Mouse (Mus musculus): ENCODE measurements around the gene Clpb. TPM values are rescaled to one million over a fixed set of nuclear protein-coding genes. Genes with fewer than 3 reads are reported as not detected.

Gene Clpb
- total RNA-seq, 2 experiments from 2014 or later, result 0.38 to 10.5 TPM

DNA sequence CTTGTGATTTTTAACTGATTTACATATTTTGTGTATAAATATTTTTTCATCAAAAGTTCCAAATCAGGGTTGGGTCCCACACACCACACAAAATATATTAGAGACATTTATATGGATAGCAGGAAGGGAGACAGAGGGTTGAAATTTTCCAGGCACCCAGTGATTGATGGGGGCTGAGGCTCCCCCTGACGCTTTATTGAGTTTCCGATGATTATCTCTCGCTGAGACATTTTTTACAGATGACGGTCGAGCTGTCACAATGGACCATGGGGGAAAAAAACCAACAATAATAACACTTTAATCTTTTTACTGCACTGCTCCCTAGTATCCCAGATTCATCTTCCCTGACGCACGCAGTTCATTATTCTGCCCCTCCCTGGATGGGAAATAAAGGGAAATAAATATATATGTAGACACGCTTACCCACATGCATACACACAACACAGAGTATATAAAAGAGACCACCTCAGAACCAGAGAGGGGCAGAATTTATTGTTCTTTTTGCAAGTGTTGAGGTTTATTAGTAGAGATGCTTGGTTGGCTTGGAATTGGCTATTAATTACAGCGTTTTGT is 50.5 kb downstream of the Clpb start:
- ATAC-seq (replicated peaks; ENCODE audit: low FRiP score, poor library complexity, severe bottlenecking), result no peak

DNA sequence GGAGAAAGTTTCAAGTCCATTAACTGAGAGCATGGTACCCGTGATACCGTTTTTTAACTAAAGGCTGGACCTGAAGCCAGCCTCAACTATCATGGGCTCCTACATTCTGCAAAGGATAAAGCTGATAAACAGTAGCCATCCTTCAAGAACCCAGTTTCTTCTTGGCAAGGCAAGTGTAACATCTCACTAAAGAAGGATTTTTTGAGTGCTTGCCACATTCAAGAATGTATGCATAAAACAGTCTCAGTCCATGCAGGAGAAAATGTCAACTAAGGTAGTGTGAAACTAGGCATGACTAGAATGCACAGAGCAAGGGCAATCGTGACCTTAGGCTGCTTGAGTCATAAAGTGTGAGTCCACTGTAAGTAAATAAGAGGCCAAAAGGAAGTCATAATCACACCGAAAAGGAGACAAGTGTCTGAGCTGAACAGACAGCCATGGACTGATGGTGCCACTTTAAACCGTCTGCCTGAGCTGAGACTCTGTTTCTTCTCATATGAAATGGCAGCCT is 51.7 kb downstream of the Clpb start:
- ATAC-seq (replicated peaks; ENCODE audit: low FRiP score, poor library complexity, severe bottlenecking), result no peak

GRCm38 (mm10) chr7:101720356-101720755 is 56.9 kb downstream of the Clpb start:
- no peak for ATAC-seq (replicated peaks; ENCODE audit: low FRiP score, poor library complexity, severe bottlenecking)

- no peak for ATAC-seq (replicated peaks; ENCODE audit: low FRiP score, poor library complexity, severe bottlenecking)
Observed at GRCm38 (mm10) chr7:101725081-101725480, 61.6 kb downstream of the Clpb start.

- no peak for ATAC-seq (replicated peaks; ENCODE audit: low FRiP score, poor library complexity, severe bottlenecking)
Observed at GRCm38 (mm10) chr7:101726980-101727379, 63.5 kb downstream of the Clpb start.

- no peak for ATAC-seq (replicated peaks; ENCODE audit: low FRiP score, poor library complexity, severe bottlenecking)
Observed at GRCm38 (mm10) chr7:101732096-101732495, 68.7 kb downstream of the Clpb start.

GRCm38 (mm10) chr7:101733042-101733441 is 69.6 kb downstream of the Clpb start:
- ATAC-seq (replicated peaks; ENCODE audit: low FRiP score, poor library complexity, severe bottlenecking), result no peak

DNA sequence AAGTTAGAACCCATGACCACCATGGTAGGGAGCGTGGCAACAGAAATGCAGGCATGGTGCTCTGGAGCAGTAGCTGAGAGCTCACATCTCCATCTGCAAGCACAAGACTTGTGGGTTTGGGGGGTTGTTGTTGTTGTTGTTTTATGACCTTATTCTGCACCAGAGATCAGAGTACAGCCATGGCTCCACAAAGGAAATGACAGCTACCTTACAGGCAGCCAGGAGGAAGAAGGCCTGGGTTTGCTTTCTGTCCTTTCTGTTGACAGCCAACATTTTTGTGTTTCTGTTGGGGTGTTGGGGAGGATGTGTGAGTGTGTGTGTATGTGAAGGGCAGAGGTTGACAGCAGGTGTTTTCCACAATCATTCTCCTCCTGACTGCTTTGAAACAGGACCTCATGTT is 71.9 kb downstream of the Clpb start:
- no peak for ATAC-seq (replicated peaks; ENCODE audit: low FRiP score, poor library complexity, severe bottlenecking)

DNA sequence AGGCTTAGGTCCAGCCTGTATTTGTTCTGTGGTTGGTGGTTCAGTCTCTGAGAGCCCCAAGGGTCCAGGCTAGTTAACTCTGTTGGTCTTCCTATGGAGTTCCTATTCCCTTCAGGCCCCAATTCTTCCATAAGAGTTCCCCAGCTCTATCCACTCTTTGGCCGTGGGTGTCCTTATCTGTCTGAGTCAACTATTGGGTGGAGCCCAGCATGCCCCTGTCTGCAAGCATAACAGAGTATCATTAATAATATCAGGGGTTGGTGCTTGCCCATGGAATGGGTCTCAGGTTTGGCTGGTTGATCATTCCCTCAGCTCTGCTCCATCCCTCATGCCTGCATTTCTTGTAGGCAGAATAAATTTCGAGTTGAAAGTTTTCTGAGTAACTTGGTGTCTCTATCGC is 74.3 kb downstream of the Clpb start:
- ATAC-seq (replicated peaks; ENCODE audit: low FRiP score, poor library complexity, severe bottlenecking), result no peak

DNA sequence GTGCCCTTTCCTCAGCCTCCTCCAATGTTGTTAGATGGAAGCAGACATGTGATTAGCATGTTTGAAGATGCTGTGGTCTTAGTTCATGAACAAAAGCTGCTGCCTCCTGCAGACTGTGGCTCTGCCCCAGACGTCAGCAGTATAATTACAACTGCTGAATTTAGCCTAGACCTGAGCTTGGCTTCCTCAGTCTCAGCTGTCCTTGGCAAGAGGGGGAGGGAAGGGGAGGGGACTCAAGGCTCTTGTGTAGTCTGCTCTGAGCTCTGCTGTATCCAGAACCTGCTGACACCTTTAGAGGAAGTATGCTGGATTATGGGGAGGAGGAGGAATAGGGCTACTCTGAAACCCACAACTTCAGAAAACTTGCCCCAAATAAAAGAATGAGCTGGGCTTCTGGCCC is 76.2 kb downstream of the Clpb start:
- ATAC-seq (replicated peaks; ENCODE audit: low FRiP score, poor library complexity, severe bottlenecking), result no peak

GRCm38 (mm10) chr7:101743487-101743886 is 80.1 kb downstream of the Clpb start:
- no peak for ATAC-seq (replicated peaks; ENCODE audit: low FRiP score, poor library complexity, severe bottlenecking)

DNA sequence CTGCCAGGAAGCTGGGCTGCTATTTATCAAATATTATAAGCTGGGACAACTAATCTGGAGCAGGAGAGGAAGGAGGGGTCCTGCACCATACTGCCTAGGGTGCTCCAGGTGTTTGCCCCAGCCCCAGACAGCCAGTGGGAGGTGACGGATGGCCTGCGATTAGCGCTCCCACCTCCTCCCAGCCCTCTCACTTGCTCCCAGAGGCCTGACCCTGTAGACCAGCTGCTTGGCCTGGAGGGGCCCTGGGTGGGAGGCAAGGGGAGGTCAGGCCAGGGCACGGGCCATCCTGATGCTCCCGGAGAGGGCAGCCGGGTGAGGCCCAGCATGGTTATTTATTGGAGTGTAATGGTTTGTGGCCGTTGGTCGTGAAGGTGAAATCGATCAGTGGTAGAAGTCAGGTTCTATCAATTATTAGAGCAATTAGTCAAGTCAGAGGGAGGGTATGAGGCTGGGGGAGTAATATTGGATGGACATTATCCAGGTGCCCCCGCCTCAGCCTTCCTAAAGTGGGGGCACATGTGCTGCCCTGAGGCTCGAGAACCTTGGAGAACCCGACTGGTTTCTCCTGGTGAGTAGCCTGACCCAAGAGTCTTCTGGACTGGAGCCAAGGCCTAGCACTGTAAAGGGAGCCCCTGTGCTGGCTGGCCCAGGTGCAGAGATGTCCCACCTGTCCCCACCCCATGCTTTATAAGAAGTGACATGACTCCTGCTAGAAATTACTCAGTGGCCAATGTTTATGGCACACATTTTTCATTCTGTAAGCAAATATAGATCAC is 83.3 kb downstream of the Clpb start:
- no peak for ATAC-seq (replicated peaks; ENCODE audit: low FRiP score, poor library complexity, severe bottlenecking)

DNA sequence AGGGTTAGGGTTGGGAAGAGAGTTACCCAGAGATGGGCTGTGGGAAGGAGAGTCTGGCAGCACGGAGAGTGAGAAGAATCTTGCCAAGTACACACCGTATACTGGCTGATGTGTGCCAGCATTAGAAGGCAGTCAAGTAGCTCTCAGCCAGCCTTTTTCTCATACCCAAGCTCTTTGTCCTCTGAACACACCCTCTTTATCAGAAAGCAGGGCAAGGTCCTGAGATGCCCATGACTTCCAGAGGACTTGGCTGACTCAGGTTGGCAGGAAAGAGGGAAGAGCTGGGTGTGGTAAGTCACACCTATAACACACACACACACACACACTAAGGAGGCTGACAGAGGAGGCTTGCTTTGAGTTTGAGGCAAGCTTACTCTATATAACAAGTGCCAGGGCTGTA is 86.8 kb downstream of the Clpb start:
- ATAC-seq (replicated peaks; ENCODE audit: low FRiP score, poor library complexity, severe bottlenecking), result no peak

- ATAC-seq (replicated peaks; ENCODE audit: low FRiP score, poor library complexity, severe bottlenecking), result no peak
Observed at GRCm38 (mm10) chr7:101752346-101752745, 88.9 kb downstream of the Clpb start.

GRCm38 (mm10) chr7:101753492-101753891 is 90.1 kb downstream of the Clpb start:
- no peak for ATAC-seq (replicated peaks; ENCODE audit: low FRiP score, poor library complexity, severe bottlenecking)

DNA sequence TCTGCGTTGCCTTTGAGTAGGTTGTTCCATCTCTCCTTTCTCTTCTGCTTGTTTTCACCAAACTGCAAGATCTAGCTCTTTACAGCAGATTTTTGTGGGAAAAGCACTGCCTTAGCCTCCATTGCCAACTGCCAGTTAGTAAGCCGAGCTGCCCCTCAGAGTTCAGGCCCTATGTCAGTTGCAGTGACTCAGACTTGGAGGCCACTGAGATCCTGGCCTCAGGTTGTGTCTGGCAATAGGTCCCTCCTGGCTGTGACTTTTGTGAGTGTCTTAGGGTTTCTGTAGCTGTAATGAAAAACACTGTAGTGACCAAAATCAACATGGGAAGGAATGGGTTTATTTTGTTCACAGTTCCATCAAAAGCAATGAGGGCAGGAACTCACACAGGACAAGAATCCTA is 91.0 kb downstream of the Clpb start:
- no peak for ATAC-seq (replicated peaks; ENCODE audit: low FRiP score, poor library complexity, severe bottlenecking)

GRCm38 (mm10) chr7:101755301-101755700 is 91.9 kb downstream of the Clpb start:
- ATAC-seq (replicated peaks; ENCODE audit: low FRiP score, poor library complexity, severe bottlenecking), result no peak

DNA sequence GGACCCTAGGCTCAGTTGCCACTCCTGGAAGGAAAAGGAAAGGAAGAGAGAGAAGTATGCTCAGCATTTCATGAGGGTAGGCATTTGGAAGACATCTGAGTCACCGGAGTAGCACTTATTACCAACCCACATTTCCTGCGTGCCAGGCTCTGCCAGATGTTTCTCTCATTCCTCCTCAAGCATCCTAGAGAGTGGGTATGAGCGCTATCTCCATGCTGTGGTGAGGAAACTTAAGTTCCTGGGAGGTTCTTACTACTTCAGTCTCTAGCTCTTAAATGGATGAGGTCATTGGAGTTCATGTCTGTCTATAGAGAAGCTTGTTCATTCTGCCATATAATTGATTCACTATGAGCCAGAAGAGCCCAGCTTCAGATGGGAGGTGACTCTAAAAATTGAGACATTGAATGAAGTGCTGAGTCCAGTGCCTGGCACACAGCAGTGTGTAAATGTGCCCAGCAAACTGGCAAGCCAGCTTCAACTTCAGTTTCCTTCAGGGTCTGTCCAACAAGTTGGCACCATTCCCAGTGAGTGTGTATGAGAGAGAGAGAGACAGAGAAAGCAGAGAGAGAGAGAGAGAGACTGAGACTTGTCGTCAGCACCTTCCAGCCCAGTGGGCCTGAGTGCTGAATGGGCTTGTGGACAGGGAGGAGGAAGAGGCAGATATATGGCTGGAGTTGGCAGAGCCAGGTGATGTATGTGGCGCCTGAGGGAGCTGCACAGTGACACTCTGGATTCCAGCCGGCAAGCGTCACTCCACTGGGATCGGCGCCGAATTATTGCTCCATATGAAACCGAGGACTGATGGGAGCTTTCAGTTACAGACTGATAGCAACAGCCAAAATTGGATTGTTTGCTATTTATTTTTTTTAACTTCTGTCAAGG is 98.7 kb downstream of the Clpb start:
- no peak for ATAC-seq (replicated peaks; ENCODE audit: low FRiP score, poor library complexity, severe bottlenecking)

DNA sequence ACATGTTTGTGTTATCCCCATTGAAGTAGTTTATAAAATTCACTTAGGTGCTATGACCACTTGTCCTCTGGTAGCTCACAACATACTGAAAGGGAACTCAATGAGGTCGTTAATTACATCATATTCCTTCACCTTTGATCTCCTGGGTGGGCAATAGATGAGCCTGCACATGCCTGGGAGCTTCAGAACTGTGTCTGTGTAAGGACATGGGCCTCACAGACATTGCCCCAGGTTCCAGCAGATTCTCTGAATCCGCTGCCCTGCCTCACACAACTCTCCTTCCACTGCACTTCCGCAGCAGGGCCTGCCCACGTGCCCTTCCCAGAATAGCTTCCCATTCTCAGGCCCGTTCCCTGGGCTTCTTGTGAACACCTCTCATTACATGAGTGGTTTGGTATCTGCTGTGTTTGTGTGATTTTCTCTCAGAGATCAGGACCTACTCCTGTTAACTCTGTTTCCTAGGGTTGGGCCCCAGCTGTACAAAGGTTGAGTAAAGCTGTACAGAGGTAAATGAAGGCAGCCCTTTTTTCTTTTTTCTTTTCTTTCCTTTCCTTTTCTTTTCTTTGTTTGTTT is 104.0 kb downstream of the Clpb start:
- ATAC-seq (replicated peaks; ENCODE audit: low FRiP score, poor library complexity, severe bottlenecking), result no peak

DNA sequence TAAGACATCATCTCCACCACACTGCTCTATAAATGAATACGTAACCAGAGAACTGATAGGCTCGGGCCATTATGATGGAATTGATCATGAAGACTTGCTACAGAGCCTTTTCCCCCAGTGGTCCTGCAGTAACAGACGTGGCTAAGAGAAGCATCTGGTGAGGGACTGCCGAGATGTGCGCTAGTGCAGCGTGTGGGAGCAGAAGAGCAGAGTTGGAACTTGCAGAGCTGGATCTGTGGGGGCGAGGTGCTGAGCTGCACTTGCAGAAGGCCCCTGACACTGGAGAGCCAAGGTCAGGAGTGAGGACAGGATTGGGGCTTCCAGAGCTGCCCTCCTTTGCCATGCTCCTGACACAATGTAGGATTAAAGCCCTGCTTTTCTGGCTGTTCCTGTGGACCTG is 106.6 kb downstream of the Clpb start:
- no peak for ATAC-seq (replicated peaks; ENCODE audit: low FRiP score, poor library complexity, severe bottlenecking)

All from erythroblast, adult 5-6 weeks (primary cell).